In genomic region chr11:87736647-87737134, GRCm38 (mm10) we compare ENCODE assay signal across 8 mouse cellular contexts. TPM values are rescaled to one million over a fixed set of nuclear protein-coding genes. Genes with fewer than 3 reads are reported as not detected.
A peak's percentile ranks its signal among the peaks of the same experiment; 100 is the strongest.
DNase-seq lines count a peak whose midpoint lies in the region; ATAC-seq and TF ChIP-seq lines count a peak whose summit lies in the region.

No protein-coding gene starts in this region.

- DNase-seq in layer of hippocampus, adult 2 months (ENCODE audit: low spot score in 2 of 2): peak in 1 of 2 experiments; percentile 32
- DNase-seq in layer of hippocampus, adult 9-10 months (ENCODE audit: low spot score): no peak
- peak; percentile 76 for DNase-seq in embryonic facial prominence, embryonic 10.5 days (ENCODE audit: low spot score)
- DNase-seq in liver: peak; percentile 92
- peak; percentile 71 for DNase-seq in midbrain, embryonic 14.5 days
- peak; percentile 56 to 62 for DNase-seq in spleen, adult 18-20 months

- peak overlapping the region; percentile 78 for H3K4me2 ChIP-seq in intestine, embryonic 15.5 days (replicated peaks)
- H3K4me2 ChIP-seq in midbrain, embryonic 14.5 days (ENCODE audit: low read length): peak overlapping the region; percentile 97

- peak overlapping the region; percentile 48 for H3K9ac ChIP-seq in intestine, embryonic 15.5 days
- H3K9ac ChIP-seq in midbrain, embryonic 14.5 days (replicated peaks; ENCODE audit: low read length): peak overlapping the region; percentile 57

- peak; percentile 38 for ATAC-seq in granulocyte monocyte progenitor cell, adult 5-6 weeks (replicated peaks; ENCODE audit: poor library complexity, severe bottlenecking)
- ATAC-seq in intestine, embryonic 15.5 days: peak; percentile 84
- ATAC-seq in midbrain, embryonic 14.5 days (ENCODE audit: low FRiP score, low TSS enrichment): peak; percentile 38

- peak overlapping the region; percentile 90 for H3K27ac ChIP-seq in layer of hippocampus, adult 2 months
- H3K27ac ChIP-seq in embryonic facial prominence, embryonic 10.5 days (replicated peaks): peak overlapping the region; percentile 91
- peak overlapping the region; percentile 80 for H3K27ac ChIP-seq in intestine, embryonic 15.5 days
- peak overlapping the region; percentile 72 for H3K27ac ChIP-seq in midbrain, embryonic 14.5 days (replicated peaks; ENCODE audit: low read depth, low read length)

- 3% methylated on average over 31 of the region's 31 CpGs for WGBS in embryonic facial prominence, embryonic 10.5 days
- WGBS in intestine, embryonic 15.5 days: 1% methylated on average over 31 of the region's 31 CpGs
- 2% methylated on average over 31 of the region's 31 CpGs for WGBS in midbrain, embryonic 14.5 days

- H3K4me3 ChIP-seq in layer of hippocampus, adult 2 months: peak overlapping the region; percentile 80
- H3K4me3 ChIP-seq in embryonic facial prominence, embryonic 10.5 days: peak overlapping the region; percentile 86
- H3K4me3 ChIP-seq in intestine, embryonic 15.5 days (replicated peaks): peak overlapping the region; percentile 84
- H3K4me3 ChIP-seq in midbrain, embryonic 14.5 days (replicated peaks; ENCODE audit: low read depth, low read length): peak overlapping the region; percentile 81

- H3K9me3 ChIP-seq in embryonic facial prominence, embryonic 10.5 days: no peaks in the 10 kb centered on the region
- H3K9me3 ChIP-seq in intestine, embryonic 15.5 days: no peaks in the 10 kb centered on the region
- H3K9me3 ChIP-seq in midbrain, embryonic 14.5 days (ENCODE audit: control insufficient read depth, low read length): no peaks in the 10 kb centered on the region

- peaks cover 25% of the 10 kb centered on the region for H3K36me3 ChIP-seq in embryonic facial prominence, embryonic 10.5 days (replicated peaks)
- 0 out of 2 replicates have a peak, but pooled peaks cover 9% of the 10 kb centered on the region for H3K36me3 ChIP-seq in intestine, embryonic 15.5 days
- H3K36me3 ChIP-seq in midbrain, embryonic 14.5 days (ENCODE audit: control insufficient read depth, insufficient read depth, low read length): peaks cover 23% of the 10 kb centered on the region

- H3K4me1 ChIP-seq in embryonic facial prominence, embryonic 10.5 days: peaks cover 29% of the 10 kb centered on the region
- H3K4me1 ChIP-seq in intestine, embryonic 15.5 days (replicated peaks): peaks cover 14% of the 10 kb centered on the region
- H3K4me1 ChIP-seq in midbrain, embryonic 14.5 days (ENCODE audit: control insufficient read depth, insufficient read depth, low read length): peaks cover 17% of the 10 kb centered on the region

- no peak for TF ChIP-seq CTCF in layer of hippocampus, adult 2 months (conservative IDR thresholded peaks at IDR 0.05)

- peaks cover 34% of the 10 kb centered on the region for H3K27me3 ChIP-seq in embryonic facial prominence, embryonic 10.5 days (replicated peaks; ENCODE audit: low read depth, poor library complexity, severe bottlenecking)
- no peaks in the 10 kb centered on the region for H3K27me3 ChIP-seq in intestine, embryonic 15.5 days (replicated peaks)
- H3K27me3 ChIP-seq in midbrain, embryonic 14.5 days (ENCODE audit: control insufficient read depth, insufficient read depth, low read length): 0 out of 2 replicates have a peak, but pooled peaks cover 3% of the 10 kb centered on the region

RNA-seq across cellular contexts. Expression of gene Supt4a, which starts 0.7 kb away (rescaled TPM):
- 10 to 100 TPM; 72.1 to 72.8 TPM for total RNA-seq in layer of hippocampus, adult 2 months (2021)
- polyA plus RNA-seq in embryonic facial prominence, embryonic 10.5 days (2016; fragmentation: Nextera tagmentation; extraction: Ambion mirVana): 184 and 185 TPM in 2 replicates
- total RNA-seq in granulocyte monocyte progenitor cell, adult 5-6 weeks (2014; fragmentation: Nextera tagmentation): 130 and 136 TPM in 2 replicates
- 58.6 and 81.1 TPM in 2 replicates for total RNA-seq in granulocyte monocyte progenitor cell, adult 5-6 weeks (2017)
- polyA plus RNA-seq in intestine, embryonic 15.5 days (2015; fragmentation: Nextera tagmentation; extraction: Ambion mirVana): 117 and 121 TPM in 2 replicates
- 150 and 163 TPM in 2 replicates for polyA plus RNA-seq in midbrain, embryonic 14.5 days (2014; fragmentation: Nextera tagmentation; extraction: Ambion mirVana)

RNA-seq across cellular contexts. Expression of gene Tspoap1, which starts 23.6 kb away (rescaled TPM):
- total RNA-seq in layer of hippocampus, adult 2 months (2021): 100 to 1,000 TPM; 155 to 175 TPM
- 4.0 and 7.0 TPM in 2 replicates for polyA plus RNA-seq in embryonic facial prominence, embryonic 10.5 days (2016; fragmentation: Nextera tagmentation; extraction: Ambion mirVana)
- total RNA-seq in granulocyte monocyte progenitor cell, adult 5-6 weeks (2014; fragmentation: Nextera tagmentation): 100 and 132 TPM in 2 replicates
- 51.8 and 56.2 TPM in 2 replicates for total RNA-seq in granulocyte monocyte progenitor cell, adult 5-6 weeks (2017)
- 0.96 and 1.5 TPM in 2 replicates for polyA plus RNA-seq in intestine, embryonic 15.5 days (2015; fragmentation: Nextera tagmentation; extraction: Ambion mirVana)
- polyA plus RNA-seq in midbrain, embryonic 14.5 days (2014; fragmentation: Nextera tagmentation; extraction: Ambion mirVana): 54.5 and 63.4 TPM in 2 replicates

RNA-seq across cellular contexts. Expression of gene Mpo, which starts 56.7 kb away (rescaled TPM):
- total RNA-seq in layer of hippocampus, adult 2 months (2021): not detected
- 5.2 and 6.3 TPM in 2 replicates for polyA plus RNA-seq in embryonic facial prominence, embryonic 10.5 days (2016; fragmentation: Nextera tagmentation; extraction: Ambion mirVana)
- total RNA-seq in granulocyte monocyte progenitor cell, adult 5-6 weeks (2014; fragmentation: Nextera tagmentation): 13,307 and 13,753 TPM in 2 replicates
- 9,750 and 13,011 TPM in 2 replicates for total RNA-seq in granulocyte monocyte progenitor cell, adult 5-6 weeks (2017)
- 2.9 and 5.9 TPM in 2 replicates for polyA plus RNA-seq in intestine, embryonic 15.5 days (2015; fragmentation: Nextera tagmentation; extraction: Ambion mirVana)
- 0.47 TPM in 1 of 2 replicates, not detected in the other for polyA plus RNA-seq in midbrain, embryonic 14.5 days (2014; fragmentation: Nextera tagmentation; extraction: Ambion mirVana)
